Mouse (Mus musculus): ENCODE measurements at regions not wholly inside any gene's neighbourhood (a gene's known extent, or its start where the extent isn't known, plus 50 kb on each side); places are given as distances from the start of the nearest gene placed in this dataset.

- TF ChIP-seq CTCF (IDR thresholded peaks at IDR 0.05; ENCODE audit: low read depth, low read length) (no peak), POLR2A (IDR thresholded peaks at IDR 0.05; ENCODE audit: borderline replicate concordance, low read depth, low read length) (no peak)
These were observed 126.4 kb upstream of the Cnr1 start for GRCm38 (mm10) chr4:33797964-33798363.

All from bone marrow macrophage, adult 2 months (primary cell).